Mouse (Mus musculus) ES-Bruce4 (cell line): ENCODE results near the gene Marcksl1.

ENCODE experiments used
- CTCF ChIP-seq: IDR thresholded peaks from one replicate; pipeline ENCODE4 v1.8.1; 2011; ENCODE audit warnings: low read depth, low read length
- POLR2A ChIP-seq: IDR thresholded peaks from one replicate; pipeline ENCODE4 v1.8.1; 2011; ENCODE audit warnings: low read length; ENCODE audit not compliant: insufficient read depth

DNA sequence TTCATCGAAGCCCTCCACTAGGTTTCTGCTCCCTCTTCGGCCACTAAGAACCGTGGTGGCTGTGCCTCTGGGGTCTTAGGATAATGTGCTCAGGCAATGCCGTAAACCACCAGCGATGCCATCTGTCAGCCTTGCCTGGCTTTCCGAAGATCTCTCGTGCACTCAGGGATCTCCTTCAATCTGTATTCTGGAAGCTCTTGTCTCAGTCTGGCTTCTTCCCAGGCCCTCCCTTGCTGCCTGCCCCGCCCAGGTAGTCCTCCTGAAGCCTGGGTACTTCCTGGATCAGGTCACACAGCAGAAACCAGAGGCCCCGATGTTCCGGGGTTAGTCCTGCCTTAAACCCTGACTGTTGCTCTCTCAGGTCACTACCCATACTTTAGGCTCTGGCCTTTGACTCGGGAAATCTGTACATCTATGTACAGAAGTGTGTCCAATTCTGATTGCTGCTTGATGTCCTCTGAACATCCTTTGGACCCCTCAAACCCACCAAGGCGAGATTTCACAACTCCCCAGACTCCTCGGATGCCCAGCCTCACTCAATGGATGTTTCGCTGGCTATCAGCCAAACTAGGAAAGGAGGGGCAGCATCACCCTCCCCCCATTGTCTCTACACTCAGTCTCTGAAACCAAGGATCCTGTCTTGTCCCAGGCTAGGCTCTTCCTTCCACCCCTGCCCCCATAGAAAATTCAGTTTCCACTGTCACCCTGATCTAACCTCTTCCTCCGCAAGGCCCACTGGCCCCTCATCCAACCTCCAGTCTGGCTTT is 4.4 kb upstream of the Marcksl1 start:
- TF ChIP-seq CTCF (no peak), POLR2A (no peak)
